Mouse (Mus musculus) frontal cortex, postnatal 25 days (tissue): ENCODE results near the gene Olfr739.

Source experiments
- DNase-seq, 2 experiments: peaks; one replicate each; pipeline ENCODE4 v3.0.0; 2022; ENCODE audit warnings: low spot score in 2 of 2

Gene Olfr739

GRCm38 (mm10) chr14:50418326-50418725 is at the start of gene Olfr739:
Gene Olfr739 (plus strand): TSS chr14:50418626.
- DNase-seq: no peak

- DNase-seq: no peak
Measured at GRCm38 (mm10) chr14:50380863-50381262, 37.6 kb upstream of the Olfr739 start, which contains the start of gene Olfr736. Gene Olfr736 (plus strand): TSS chr14:50381163.

GRCm38 (mm10) chr14:50407268-50407667 is 11.2 kb upstream of the Olfr739 start, which contains the start of gene Olfr738:
Gene Olfr738 (plus strand): TSS chr14:50407568.
- DNase-seq: no peak

GRCm38 (mm10) chr14:50445245-50445644 is 26.8 kb downstream of the Olfr739 start, which contains the start of gene Olfr740:
Gene Olfr740 (plus strand): TSS chr14:50445545.
- no peak for DNase-seq

- DNase-seq: no peak
Measured at GRCm38 (mm10) chr14:50472438-50472837, 54.0 kb downstream of the Olfr739 start, which contains the start of gene Olfr741. Gene Olfr741 (plus strand): TSS chr14:50472738.
